Mouse (Mus musculus) erythroid progenitor cell, adult 5-6 weeks (primary cell): ENCODE data around the gene Papss2. TPM values are rescaled to one million over a fixed set of nuclear protein-coding genes. Genes with fewer than 3 reads are reported as not detected.
"Not testable (repeated sequence)": the region's sequence is repeated elsewhere in the genome, so short reads cannot be mapped to it uniquely, and the experiment has no call there.

Experiments
- ATAC-seq: replicated peaks from 2 replicates; pipeline ENCODE4 v1.8.0; 2016; ENCODE audit warnings: moderate number of reproducible peaks, mild to moderate bottlenecking, moderate TSS enrichment, inconsistent platforms; ENCODE audit not compliant: poor library complexity, low FRiP score, severe bottlenecking
- total RNA-seq, 2 experiments: library from RNA; stranded (forward) in 1 of 2; stranded (reverse) in 1 of 2; fragments of 150-400 nt in 1 of 2; fragments of 186-747, 209-891 nt in 1 of 2; gene quantifications; 2 replicates each; pipeline versions ENCODE4 v1.2.3 to v1.2.4; 2015 to 2017; ENCODE audit warnings: low replicate concordance in 2 of 2

The Papss2 gene
- total RNA-seq, 2 experiments from 2014 or later, result 3.4 to 6.3 TPM

DNA sequence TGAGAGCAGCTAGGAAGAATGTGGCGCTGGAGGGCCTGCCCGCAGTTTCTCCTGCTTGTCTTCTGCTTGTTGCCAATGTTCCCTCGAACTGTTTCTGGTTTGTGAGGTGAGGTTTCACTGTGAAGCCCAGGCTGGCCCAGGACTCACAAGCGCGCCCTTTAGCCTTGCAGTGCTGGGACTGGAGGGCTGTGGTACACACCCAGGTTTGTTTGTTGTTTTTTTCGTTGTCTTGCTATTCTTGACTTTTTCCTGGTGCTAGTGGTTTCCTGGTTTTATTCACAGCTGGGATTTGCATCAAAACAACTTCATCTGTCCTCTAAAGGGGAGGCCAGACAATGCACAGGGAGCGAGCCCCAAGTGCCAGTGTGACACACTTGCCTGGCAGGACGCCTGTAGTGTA, 39.3 kb downstream of the Papss2 start:
- ATAC-seq, result no peak

DNA sequence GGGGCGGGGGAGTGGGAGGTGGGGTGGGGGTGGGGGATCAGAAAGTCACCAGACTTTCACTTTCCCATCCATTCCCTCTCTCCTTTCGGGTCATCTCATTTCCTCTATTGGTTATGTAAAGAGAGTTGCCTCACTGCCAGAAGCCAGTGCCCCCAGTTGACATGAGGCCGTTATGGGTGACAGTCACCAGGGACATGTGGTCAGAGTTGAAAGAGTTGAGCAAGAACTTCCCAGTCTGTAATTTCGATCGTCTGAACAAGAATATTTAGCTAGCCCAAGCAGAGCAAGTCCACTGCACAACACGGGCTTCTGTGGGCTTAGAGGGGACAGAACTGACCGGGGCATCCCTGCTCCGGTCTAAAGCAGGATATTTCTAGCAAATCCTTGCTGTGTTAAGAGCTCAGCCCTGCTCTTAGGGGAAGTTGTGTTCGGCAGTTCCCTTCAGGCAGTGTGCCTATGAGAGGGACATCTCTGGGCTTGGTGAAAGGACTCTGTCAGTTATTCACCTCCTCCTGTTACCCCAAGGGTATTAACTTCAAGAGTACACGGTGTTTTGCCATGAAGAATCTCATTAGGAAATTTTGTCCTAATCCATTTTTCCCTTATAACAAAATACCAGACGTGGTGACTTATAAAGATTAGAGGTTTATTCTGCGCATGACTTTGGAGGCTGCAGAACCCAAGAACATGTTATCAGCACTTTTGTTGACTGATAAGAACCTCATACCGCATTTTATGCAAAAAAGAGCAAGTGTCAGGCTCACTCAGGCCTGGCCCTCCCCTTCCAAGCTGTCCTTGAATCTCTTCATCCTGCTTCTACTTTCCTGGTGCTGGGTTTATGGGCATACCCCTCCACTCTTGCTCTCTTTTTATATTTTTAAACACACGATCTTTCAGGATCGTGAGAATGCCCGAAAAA, 42.0 kb downstream of the Papss2 start:
- no peak for ATAC-seq

DNA sequence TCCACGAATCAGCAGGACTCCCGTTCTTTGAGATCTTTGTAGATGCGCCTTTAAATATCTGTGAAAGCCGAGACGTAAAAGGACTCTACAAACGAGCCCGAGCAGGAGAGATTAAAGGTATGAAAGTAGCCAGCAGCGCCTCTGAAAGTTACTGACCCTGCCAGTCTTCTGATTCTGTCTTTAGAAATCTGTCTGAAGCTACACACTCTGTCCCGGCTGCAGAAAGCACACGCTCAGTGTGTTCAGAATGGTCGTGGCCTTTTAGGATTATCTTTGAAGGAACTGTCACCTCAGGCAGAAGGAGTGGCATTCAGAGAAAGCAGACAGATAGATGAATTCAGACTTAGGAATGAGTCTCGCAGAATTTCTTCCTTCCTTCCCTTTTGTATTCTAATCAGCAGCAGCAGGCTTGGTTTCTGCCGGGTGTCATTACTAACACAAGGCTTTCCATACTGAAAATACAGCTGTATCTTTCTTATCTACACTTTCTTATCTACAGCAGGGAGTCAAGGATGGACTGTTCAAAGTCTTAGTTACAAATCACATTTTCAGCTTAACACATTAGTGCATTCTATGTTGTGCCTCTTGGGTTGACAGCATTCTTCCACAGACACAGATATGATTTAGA, 42.8 kb downstream of the Papss2 start:
- ATAC-seq, result no peak

DNA sequence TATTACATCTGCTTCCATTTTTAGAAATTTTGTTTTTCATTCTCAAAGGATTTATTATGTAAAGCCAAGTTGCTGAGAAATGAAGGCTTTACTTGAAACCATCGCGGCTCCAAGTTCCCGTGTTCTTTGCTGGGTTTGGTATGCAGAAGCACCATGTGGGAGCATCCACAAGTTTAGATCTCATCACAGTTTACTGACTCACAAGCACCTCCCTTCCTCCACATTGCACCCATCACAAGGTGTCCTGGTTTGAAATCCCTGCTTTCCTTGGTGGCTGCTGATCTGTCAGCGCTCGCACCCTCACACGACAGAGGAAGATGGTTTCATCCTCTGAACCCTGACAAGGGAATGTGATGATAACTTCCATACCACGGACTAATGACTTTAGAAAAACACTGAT, 45.9 kb downstream of the Papss2 start:
- ATAC-seq, result no peak

DNA sequence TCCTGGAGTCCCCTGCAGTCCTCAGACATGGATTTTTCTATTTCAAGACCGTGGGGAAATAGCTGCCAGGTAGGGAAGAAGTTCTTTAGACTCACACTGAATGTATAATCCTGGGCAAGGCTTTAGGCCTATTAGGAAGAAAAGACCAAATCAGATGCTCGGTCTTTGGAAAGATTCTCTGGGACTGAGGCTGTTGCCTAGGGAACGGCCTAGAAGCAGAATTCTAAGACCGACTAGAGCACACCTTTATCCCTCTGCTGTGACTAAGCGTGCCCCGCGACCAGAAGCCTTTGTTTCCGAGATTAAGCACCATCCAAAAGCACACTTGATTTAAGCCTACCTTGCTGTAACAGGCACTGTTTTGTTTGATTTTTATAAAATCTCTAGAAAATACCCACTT, 46.4 kb downstream of the Papss2 start:
- ATAC-seq, result no peak

DNA sequence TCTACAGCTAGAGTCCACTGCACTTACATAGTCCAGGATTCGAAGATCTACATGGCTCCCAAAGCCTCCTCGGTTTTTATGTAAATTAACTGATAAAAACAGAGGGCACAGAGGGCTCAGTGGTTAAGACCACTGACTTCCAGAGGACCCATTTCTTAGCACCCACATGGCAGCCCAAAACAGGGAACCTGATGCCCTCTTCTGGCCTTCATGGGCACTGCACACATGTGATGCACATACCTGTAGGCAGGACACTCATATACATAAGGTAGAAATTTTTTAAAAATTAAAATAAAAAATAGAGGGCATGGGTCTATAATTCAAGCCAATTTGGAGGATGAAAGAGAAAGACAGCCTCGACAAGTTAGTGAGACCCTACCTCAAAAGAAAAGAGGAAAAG, 48.1 kb downstream of the Papss2 start:
- ATAC-seq, result no peak

DNA sequence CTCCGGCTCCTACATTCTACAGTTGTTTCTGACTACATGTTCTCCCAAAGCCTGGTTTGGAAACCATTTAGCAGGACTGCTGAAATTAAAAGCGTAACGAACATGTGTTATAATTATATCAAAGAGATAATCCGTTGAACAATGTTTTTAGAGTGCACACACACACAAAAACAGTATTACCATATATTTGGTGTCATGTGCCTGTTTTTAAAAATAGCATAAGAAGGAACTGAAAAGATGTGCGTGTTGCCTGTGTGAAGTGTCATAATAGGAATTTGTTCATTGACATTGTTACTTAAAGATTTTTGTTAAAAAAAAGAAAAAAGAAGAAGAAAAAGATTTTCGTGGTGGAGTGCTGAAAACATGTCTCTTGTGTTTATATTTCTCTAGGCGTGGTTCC, 50.3 kb downstream of the Papss2 start:
- ATAC-seq, result no peak

DNA sequence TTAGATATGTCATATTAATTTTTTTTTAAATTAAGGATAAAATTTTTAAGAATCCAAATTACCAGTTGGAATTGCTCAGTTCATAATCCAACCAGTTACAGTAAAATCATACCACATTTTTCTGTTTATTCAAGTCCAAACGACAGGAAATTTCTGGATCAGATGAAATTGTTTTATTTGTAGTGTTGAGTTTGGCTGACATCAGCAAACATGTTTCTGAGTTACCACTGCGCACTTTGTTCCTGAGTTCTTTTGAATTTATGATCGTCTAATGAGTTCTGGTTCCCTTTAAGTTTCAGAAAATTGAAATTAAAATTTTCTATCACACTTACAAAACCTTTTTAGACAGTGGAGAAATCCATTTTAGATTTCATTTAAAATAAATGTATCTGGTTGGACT, 50.8 kb downstream of the Papss2 start:
- no peak for ATAC-seq

DNA sequence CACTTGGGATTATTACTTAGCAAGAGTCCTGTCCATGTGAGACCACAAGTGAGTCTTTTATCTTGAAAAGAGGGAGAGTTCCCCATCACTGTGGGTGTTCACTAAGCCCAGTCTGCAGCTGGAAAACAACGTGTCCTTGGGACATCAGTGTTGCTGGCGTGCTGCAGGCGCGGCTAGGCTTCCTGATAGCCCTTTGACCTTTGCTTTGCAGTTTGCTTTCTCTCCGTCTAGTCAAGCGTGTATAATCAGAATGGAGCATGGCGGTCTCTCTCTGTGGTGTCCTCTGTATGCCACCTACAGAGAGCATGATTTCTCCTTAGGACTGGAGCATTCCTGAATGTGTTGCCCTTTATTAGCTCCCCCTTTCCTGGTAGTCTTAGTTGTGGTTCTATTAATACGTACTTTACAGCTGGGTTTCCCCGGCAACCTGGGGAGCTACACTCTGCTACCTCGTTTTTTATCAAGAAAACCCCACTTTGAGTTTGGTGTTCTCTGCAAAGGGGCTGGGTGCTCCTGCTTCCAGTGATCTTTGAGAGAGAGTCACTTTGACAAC, 52.5 kb downstream of the Papss2 start:
- ATAC-seq, result no peak

DNA sequence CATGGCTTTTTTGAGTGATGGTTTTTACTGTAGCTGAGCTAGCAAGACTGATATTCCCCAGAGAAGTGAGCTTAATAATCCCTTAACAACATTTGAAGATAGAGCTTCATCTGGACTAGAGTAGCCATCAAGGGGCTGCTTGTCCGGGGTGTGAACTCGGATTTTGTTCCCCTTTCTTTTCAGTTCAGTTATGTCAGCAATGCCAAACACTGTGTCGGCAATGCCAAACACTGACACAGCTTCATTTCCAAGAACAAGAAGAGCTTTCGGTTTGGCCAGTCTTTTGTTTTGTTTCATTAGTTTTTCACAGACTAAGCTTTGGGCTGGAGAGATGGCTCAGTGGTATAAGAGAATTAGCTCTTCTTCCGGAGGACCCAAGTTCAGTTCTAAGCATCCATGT, 55.5 kb downstream of the Papss2 start:
- ATAC-seq, result no peak

DNA sequence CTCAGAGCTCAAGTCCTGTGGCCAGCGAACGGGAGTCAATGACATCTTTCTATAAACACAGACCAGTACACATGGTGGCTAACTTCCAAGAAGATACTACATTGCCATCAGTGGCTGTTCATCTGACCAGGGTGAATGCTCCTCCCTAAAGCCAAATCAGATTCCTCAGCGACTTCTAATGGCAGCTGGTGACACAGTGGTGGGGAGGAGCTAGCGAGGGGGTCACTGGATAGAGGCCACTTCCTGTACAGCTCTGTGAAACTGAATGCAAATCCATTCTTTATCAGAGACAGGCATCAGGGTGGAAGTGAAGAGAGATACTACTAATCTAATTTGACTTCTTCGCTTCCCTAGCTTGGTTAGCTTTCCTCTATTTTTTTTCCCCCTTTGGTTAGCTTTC, 57.5 kb downstream of the Papss2 start:
- ATAC-seq, result no peak

DNA sequence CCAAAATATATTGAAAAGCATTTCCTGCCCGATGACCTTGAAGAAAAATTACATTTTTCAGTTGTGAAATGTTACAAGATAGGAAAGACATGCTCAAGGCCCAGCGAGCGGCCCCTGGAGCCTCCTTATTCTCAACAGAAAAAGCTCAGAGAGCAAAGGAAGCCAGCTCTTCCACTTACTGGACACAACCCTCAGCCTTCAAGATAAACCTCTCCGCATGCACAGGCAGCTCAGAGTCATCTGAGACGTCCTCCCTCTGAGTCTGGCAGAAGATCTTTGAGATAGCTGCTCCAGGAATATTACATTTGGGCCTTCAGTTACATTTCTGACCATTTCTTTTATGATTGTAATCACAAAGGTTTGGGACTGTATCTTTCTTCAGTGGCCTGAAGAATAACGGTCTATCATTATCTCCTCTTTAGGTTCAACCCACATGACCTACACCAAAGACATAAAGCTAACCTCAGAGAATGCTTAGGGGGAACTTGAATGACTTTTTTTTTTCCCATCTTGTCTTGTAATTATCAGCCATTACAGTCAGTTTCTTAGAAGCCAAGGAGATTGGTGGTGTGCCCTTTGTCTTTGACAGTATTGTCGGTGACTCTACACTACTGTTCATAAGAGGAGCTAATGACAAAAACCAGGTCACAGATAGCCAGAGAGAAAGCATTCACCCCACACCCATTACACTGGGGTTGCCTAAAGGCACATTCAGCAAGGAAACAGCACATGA, 58.2 kb downstream of the Papss2 start:
- no peak for ATAC-seq

DNA sequence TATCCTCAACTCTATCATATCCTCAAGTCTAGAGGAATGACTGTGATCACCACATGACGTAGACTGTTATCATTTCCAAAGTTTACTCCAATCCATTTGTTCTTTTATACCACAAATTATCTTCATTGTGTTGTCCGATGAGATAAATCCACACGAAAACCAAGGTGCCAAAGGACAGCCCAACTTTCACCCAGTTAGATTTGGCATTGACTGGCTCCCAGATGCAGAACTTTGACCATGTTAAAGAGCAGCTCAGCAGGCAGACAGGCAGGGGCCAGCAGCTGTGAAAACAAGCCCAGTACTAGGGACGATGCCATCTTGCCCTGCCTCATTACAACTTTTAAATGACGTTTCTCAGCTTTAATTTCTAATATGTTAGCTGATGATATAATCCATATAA, 63.8 kb downstream of the Papss2 start:
- no peak for ATAC-seq

DNA sequence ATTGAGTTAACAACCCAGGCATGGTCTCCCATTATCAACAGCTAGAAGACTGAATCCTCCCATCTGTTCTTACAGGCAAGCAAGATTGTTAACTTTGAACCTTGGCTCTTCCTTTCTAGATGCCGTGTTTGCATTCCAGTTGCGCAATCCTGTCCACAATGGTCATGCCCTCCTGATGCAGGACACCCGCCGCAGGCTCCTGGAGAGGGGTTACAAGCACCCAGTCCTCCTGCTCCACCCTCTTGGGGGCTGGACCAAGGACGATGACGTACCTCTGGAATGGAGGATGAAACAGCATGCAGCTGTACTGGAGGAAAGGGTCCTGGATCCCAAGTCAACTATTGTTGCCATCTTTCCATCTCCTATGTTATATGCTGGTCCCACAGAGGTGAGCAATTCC, 67.3 kb downstream of the Papss2 start:
- ATAC-seq, result no peak

DNA sequence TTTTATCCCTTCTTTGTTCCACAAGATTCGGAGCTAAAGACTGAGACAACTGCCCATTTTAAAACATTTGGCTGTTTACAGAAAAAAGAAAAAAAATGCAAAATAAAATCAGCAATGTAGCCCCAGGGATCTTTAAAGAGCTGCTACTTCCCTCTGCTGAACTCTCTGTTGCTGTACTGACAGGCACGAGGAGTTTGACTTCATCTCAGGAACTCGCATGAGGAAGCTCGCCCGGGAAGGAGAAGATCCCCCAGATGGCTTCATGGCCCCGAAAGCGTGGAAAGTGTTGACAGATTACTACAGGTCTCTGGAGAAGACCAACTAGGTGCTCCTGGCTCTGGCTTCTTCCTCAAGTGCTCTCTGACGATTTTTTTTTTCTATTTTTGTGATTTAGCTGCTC, 69.7 kb downstream of the Papss2 start:
- no peak for ATAC-seq

DNA sequence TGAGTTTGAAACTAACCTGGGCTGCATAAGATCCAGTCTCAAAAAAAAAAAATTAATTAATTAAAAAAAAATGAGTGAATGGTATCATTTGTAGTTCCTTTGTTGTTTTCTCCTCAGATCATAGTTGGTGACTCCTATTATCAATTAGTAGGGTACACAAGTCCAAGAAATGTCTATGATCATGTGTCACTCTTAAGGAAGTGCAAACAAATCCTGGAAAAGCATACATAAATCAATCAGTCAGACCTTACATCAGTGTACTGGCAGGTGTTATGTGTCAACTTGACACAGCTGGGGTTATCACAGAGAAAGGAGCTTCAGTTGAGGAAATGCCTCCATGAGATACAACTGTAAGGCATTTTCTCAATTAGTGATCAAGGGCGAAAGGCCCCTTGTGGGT, 72.2 kb downstream of the Papss2 start:
- ATAC-seq, result not testable (repeated sequence)

DNA sequence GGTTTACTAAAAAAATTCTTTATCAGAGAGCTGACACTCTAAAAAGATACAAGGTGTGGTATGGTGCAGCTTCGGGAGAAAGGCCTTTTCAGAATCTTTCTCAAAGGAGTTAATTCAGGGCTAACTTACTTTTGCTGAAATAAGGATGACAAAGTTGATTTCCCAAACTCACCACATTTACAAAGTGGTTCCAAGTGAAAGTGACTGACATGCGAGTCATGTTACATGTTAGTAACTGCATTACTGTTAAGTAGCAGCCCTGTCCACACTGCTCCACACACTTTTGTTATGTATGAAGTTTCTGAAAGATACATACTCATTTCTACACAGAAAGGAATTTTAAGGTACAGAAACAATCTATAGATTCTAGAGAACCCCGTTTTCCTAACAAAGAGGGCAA, 80.2 kb downstream of the Papss2 start:
- ATAC-seq, result no peak

DNA sequence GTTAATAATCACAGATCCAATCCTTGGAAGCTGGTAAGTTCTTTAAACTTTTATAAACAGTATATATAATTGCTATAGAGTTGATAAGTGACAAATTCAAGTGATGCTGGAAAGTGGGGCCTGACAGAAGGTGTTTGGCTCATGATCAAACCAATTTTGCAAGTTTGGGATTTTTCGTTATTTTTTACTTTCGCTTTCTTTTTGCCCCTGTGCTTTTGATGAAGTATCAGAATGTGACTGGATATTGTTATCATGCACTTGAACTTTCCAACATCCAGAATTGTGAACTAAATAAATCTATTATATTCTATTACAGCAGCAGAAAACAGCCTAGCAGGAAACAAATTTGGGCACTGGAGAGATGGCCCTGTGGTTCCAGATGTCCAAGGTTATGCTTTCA, 85.3 kb downstream of the Papss2 start:
- peak; percentile 52 for ATAC-seq

DNA sequence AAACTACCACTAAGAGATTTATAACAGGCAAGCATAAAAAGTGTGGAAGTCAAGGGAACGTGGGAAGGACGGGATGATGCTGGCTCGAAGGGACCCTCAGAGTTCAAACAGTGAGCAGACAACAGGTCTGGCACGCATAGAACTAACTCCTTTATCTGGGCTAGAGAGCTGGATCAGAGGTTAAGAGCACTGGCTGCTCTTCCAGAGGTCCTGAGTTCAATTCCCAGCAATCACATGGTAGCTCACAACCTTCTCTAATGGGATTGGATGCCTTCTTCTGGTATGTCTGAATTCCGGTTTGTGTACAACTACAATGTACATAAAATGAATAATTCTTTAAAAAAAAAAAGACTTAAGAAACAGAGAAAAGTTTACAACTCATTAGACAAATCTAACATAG, 87.5 kb downstream of the Papss2 start:
- ATAC-seq, result no peak

DNA sequence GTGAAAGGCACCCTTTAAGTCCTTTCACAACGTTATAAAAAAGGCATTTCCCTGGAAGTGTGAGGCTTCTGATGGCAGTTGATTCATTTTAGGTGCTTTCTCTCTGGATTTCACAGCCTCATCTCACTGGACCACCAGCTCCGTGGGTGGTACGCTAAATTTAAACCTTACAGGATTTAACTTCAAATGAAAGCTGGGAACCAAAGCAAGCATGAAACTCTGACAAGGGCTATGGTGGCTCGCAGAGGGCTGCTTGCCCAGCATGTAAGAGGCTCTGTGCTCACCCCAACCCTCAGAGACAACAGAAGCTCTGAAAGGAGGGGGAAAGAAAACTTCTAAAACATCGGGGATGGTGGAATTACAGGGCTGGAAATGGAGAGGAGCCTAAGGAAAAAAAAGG, 92.1 kb downstream of the Papss2 start:
- no peak for ATAC-seq

DNA sequence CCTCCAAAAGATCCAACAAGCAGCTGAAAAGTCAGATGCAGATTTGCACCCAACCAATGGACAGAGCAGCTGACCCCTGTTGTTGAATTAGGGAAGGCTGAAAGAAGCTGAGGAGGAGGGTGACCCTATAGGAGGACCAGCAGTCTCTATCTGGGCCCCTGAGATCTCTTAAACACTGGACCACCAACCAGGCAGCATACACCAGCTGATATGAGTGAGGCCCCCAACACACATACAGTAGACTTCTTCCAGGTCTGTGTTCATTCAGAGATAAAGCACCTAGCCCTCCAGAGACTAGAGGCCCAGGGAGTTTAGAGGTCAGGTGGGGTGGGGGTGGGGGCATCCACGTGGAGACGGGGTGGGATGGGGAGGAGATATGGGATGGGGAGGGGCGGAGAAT, 92.6 kb downstream of the Papss2 start:
- not testable (repeated sequence) for ATAC-seq
